Comparison of ENCODE assay signal across 1 mouse cellular context in genomic region chr4:46359539-46360253, GRCm38 (mm10).
TF ChIP-seq lines count a peak whose summit lies in the region.

No protein-coding gene starts in this region.

TF ChIP-seq in MEL, 35 proteins besides CTCF, POLR2A, EP300 and RAD21 (continued from another document):
- no peak for TF ChIP-seq GATA1 (IDR thresholded peaks at IDR 0.05; ENCODE audit: low read depth, low read length)
